Mouse (Mus musculus) intestine, postnatal 0 days (tissue): ENCODE measurements around the gene Med26. TPM values are rescaled to one million over a fixed set of nuclear protein-coding genes. Genes with fewer than 3 reads are reported as not detected.

Source experiments
- ATAC-seq: fragments of 200-750 bp; cut with Nextera tagmentation; 2 replicates; pipeline ENCODE4 v1.8.0; 2017; ENCODE audit warnings: mild to moderate bottlenecking, moderate TSS enrichment, moderate library complexity
- H3K27ac ChIP-seq: fragments of 300-500 bp; sonication (generic); 2 replicates; pipeline ENCODE4 v1.5.1; 2014; ENCODE audit warnings: mild to moderate bottlenecking, low read depth, low read length, moderate library complexity
- H3K27me3 ChIP-seq: fragments of 300-500 bp; sonication (generic); replicated peaks from 2 replicates; pipeline ENCODE4 v1.6.1; 2014; ENCODE audit warnings: low read length, mixed read lengths; ENCODE audit not compliant: control insufficient read depth, insufficient read depth
- H3K36me3 ChIP-seq: fragments of 300-500 bp; sonication (generic); 2 replicates; pipeline ENCODE4 v1.6.1; 2014; ENCODE audit warnings: mild to moderate bottlenecking, moderate library complexity; ENCODE audit not compliant: control insufficient read depth, insufficient read depth
- H3K4me1 ChIP-seq: fragments of 300-500 bp; sonication (generic); replicated peaks from 2 replicates; pipeline ENCODE4 v1.6.1; 2014; ENCODE audit warnings: antibody characterized with exemption, low read length, mixed read lengths; ENCODE audit not compliant: control insufficient read depth, insufficient read depth
- H3K4me2 ChIP-seq: fragments of 300-500 bp; sonication (generic); replicated peaks from 2 replicates; pipeline ENCODE4 v1.6.1; 2014; ENCODE audit warnings: low read depth, mild to moderate bottlenecking, moderate library complexity
- H3K4me3 ChIP-seq: fragments of 300-500 bp; sonication (generic); 2 replicates; pipeline ENCODE4 v1.5.1; 2014; ENCODE audit warnings: low read depth, low read length
- H3K9ac ChIP-seq: fragments of 300-500 bp; sonication (generic); 2 replicates; pipeline ENCODE4 v1.6.1; 2014; ENCODE audit warnings: mild to moderate bottlenecking, low read depth, low read length
- H3K9me3 ChIP-seq: fragments of 300-500 bp; sonication (generic); 2 replicates; pipeline ENCODE4 v1.6.1; 2016; ENCODE audit warnings: mixed run types; ENCODE audit not compliant: control insufficient read depth
- CTCF ChIP-seq: sonication (generic); IDR thresholded peaks from 2 replicates; pipeline ENCODE4 v1.5.1; 2016; ENCODE audit warnings: low read depth, mild to moderate bottlenecking, control low read depth, antibody characterized with exemption, moderate library complexity
- WGBS: fragments of 180-500 bp; shearing (Covaris S2); extraction: QIAGEN DNeasy Blood & Tissue Kit; methylation state at CpG from one replicate; pipeline ENCODE4 v1.1.7; 2014; 5-methylcytosine and 5-hydroxymethylcytosine counted together
- polyA plus RNA-seq: library from polyadenylated mRNA; unstranded; fragments of >200 nt; fragmentation: Nextera tagmentation; extraction: Ambion mirVana; gene quantifications from 2 replicates; pipeline ENCODE4 v1.2.1, GENCODE M21; 2015

The Med26 gene
- polyA plus RNA-seq, 1 experiment from 2014 or later, result 6.4 TPM

- no peak for ATAC-seq
- Histone ChIP-seq H3K27ac (peak overlapping the region; percentile 1; the same call in 1 of the 2 replicates), H3K4me2 (no peak overlapping the region), H3K4me1 (no peaks in the 10 kb centered on the region), H3K9ac (0 out of 2 replicates have a peak overlapping the region, but pooled peaks have one; percentile 17), H3K4me3 (no peak overlapping the region), H3K9me3 (no peaks in the 10 kb centered on the region), H3K36me3 (peaks cover 61% of the 10 kb centered on the region), H3K27me3 (no peaks in the 10 kb centered on the region)
- TF ChIP-seq CTCF, result no peak
Observed at GRCm38 (mm10) chr8:72487014-72487413, 61.1 kb downstream of the Med26 start.

- Histone ChIP-seq H3K27me3 (no peaks in the 10 kb centered on the region), H3K27ac (no peak overlapping the region), H3K4me1 (no peaks in the 10 kb centered on the region), H3K9ac (no peak overlapping the region), H3K9me3 (no peaks in the 10 kb centered on the region), H3K4me2 (no peak overlapping the region), H3K4me3 (no peak overlapping the region), H3K36me3 (peaks cover 70% of the 10 kb centered on the region)
- peak; percentile 37; the same call in 1 of the 2 replicates for TF ChIP-seq CTCF
- 72% methylated on average over 6 of the region's 6 CpGs for WGBS
- ATAC-seq, result no peak
Observed at GRCm38 (mm10) chr8:72485456-72486199, 62.4 kb downstream of the Med26 start.

GRCm38 (mm10) chr8:72474826-72475546, 73.1 kb downstream of the Med26 start, which contains the start of gene Cherp:
Gene Cherp, minus strand, starts transcription at chr8:72475226.
- Histone ChIP-seq H3K9ac (peak within 1 kb of the TSS; percentile 69), H3K4me1 (peaks cover 4% of the 10 kb centered on the region; the same call in 1 of the 2 replicates), H3K36me3 (peaks cover 18% of the 10 kb centered on the region), H3K4me2 (peak within 1 kb of the TSS; percentile 70), H3K27ac (peak within 1 kb of the TSS; percentile 84), H3K4me3 (peak within 1 kb of the TSS; percentile 89), H3K9me3 (no peaks in the 10 kb centered on the region), H3K27me3 (no peaks in the 10 kb centered on the region)
- under 1% methylated on average over 79 of the region's 80 CpGs for WGBS
- TF ChIP-seq CTCF, result 0 out of 2 replicates have a peak, but pooled peaks have one; percentile 33
- ATAC-seq, result peak; percentile 93

GRCm38 (mm10) chr8:72470684-72471083, 77.4 kb downstream of the Med26 start:
- Histone ChIP-seq H3K4me2 (no peak overlapping the region), H3K9ac (no peak overlapping the region), H3K9me3 (no peaks in the 10 kb centered on the region), H3K27ac (no peak overlapping the region), H3K4me3 (no peak overlapping the region), H3K4me1 (no peaks in the 10 kb centered on the region; the same call in 1 of the 2 replicates), H3K27me3 (no peaks in the 10 kb centered on the region), H3K36me3 (peaks cover 61% of the 10 kb centered on the region)
- no peak for TF ChIP-seq CTCF
- WGBS, result 89% methylated on average over 7 of the region's 7 CpGs
- no peak for ATAC-seq

- H3K4me3 ChIP-seq, result no peak overlapping the region
- H3K27me3 ChIP-seq, result no peaks in the 10 kb centered on the region
- ATAC-seq, result no peak
- no peaks in the 10 kb centered on the region for H3K9me3 ChIP-seq
- no peak overlapping the region for H3K4me2 ChIP-seq
- H3K36me3 ChIP-seq, result peaks cover 68% of the 10 kb centered on the region
- 93% methylated on average over 8 of the region's 8 CpGs for WGBS
- H3K27ac ChIP-seq, result peak overlapping the region; percentile 50; the same call in 1 of the 2 replicates
- H3K4me1 ChIP-seq, result no peaks in the 10 kb centered on the region
- no peak overlapping the region for H3K9ac ChIP-seq
- TF ChIP-seq CTCF, result no peak
Observed at GRCm38 (mm10) chr8:72469984-72470383, 78.1 kb downstream of the Med26 start.

GRCm38 (mm10) chr8:72469243-72469642, 78.8 kb downstream of the Med26 start:
- Histone ChIP-seq H3K36me3 (peaks cover 76% of the 10 kb centered on the region), H3K4me2 (no peak overlapping the region), H3K4me3 (no peak overlapping the region), H3K9ac (no peak overlapping the region), H3K27me3 (no peaks in the 10 kb centered on the region), H3K9me3 (no peaks in the 10 kb centered on the region), H3K4me1 (no peaks in the 10 kb centered on the region), H3K27ac (peak overlapping the region; percentile 50)
- 72% methylated on average over 2 of the region's 2 CpGs for WGBS
- ATAC-seq, result peak; percentile 62
- TF ChIP-seq CTCF, result no peak
